12 mouse cellular contexts compared by ENCODE assay signal in genomic region chr4:35373213-35373860, GRCm38 (mm10).
DNase-seq lines count a peak whose midpoint lies in the region; ATAC-seq and TF ChIP-seq lines count a peak whose summit lies in the region.
"Had no signal": no experiment of that assay in that cellular context is flagged by ENCODE, and none has a peak within 500 bp of the region (broad histone marks: within the 10 kb centered on the region; RNA-seq: fewer than 3 reads in every experiment).

No protein-coding gene starts in this region.

- peaks cover 11% of the 10 kb centered on the region for H3K9me3 ChIP-seq in forebrain, embryonic 10.5 days
- H3K9me3 ChIP-seq in forebrain, embryonic 11.5 days (ENCODE audit: control insufficient read depth, low read length) = no peaks in the 10 kb centered on the region
- H3K9me3 ChIP-seq in hindbrain, embryonic 12.5 days (replicated peaks) = no peaks in the 10 kb centered on the region
- no peaks in the 10 kb centered on the region for H3K9me3 ChIP-seq in midbrain, embryonic 11.5 days (ENCODE audit: control insufficient read depth, low read length)

- WGBS in forebrain, embryonic 10.5 days = 57% methylated on average over 9 of the region's 9 CpGs
- WGBS in forebrain, embryonic 11.5 days = 40% methylated on average over 9 of the region's 9 CpGs
- 55% methylated on average over 9 of the region's 9 CpGs for WGBS in hindbrain, embryonic 12.5 days
- 41% methylated on average over 9 of the region's 9 CpGs for WGBS in midbrain, embryonic 11.5 days

- DNase-seq in forebrain, embryonic 10.5 days (ENCODE audit: extremely low spot score, low spot score) = no peak
- no peak for DNase-seq in forebrain, embryonic 11.5 days (ENCODE audit: low spot score)
- peak; percentile 55 for DNase-seq in brain, embryonic 14.5 days (ENCODE audit: low read depth)
- no peak for DNase-seq in midbrain, embryonic 11.5 days (ENCODE audit: low spot score, missing footprints)
- no peak for DNase-seq in urinary bladder, adult 18-20 months (ENCODE audit: low spot score in 2 of 2)
- no peak for DNase-seq in adrenal gland, adult (ENCODE audit: inconsistent age in 2 of 2, low spot score in 1 of 2)
- DNase-seq in cerebellum, postnatal 14 days = no peak
- DNase-seq: gastrocnemius, postnatal 25 days had no signal

- no peak for TF ChIP-seq POLR2A in brain, embryonic 14.5 days (IDR thresholded peaks at IDR 0.05; ENCODE audit: borderline replicate concordance, extremely low read depth, insufficient read depth, insufficient read length, poor library complexity, severe bottlenecking)

- no peaks in the 10 kb centered on the region for H3K27me3 ChIP-seq in forebrain, embryonic 10.5 days (ENCODE audit: poor library complexity, severe bottlenecking)
- H3K27me3 ChIP-seq in forebrain, embryonic 11.5 days (ENCODE audit: control insufficient read depth, insufficient read depth, low read length) = no peaks in the 10 kb centered on the region
- no peaks in the 10 kb centered on the region for H3K27me3 ChIP-seq in hindbrain, embryonic 12.5 days
- H3K27me3 ChIP-seq in midbrain, embryonic 11.5 days (ENCODE audit: control insufficient read depth, insufficient read depth, low read length) = no peaks in the 10 kb centered on the region
- H3K27me3 ChIP-seq: kidney, embryonic 15.5 days had no signal

- H3K27ac ChIP-seq in forebrain, embryonic 10.5 days = 0 out of 2 replicates have a peak overlapping the region, but pooled peaks have one; percentile 40
- H3K27ac ChIP-seq in forebrain, embryonic 11.5 days (ENCODE audit: low read depth, low read length) = no peak overlapping the region
- H3K27ac ChIP-seq in hindbrain, embryonic 12.5 days = no peak overlapping the region
- no peak overlapping the region for H3K27ac ChIP-seq in midbrain, embryonic 11.5 days (ENCODE audit: low read depth, low read length)
- H3K27ac ChIP-seq: kidney, embryonic 15.5 days had no signal

- no peak for TF ChIP-seq CTCF in brain, embryonic 14.5 days (IDR thresholded peaks at IDR 0.05; ENCODE audit: borderline replicate concordance, extremely low read depth, insufficient read depth, insufficient read length)

- peaks cover 34% of the 10 kb centered on the region for H3K4me1 ChIP-seq in forebrain, embryonic 10.5 days
- no peaks in the 10 kb centered on the region for H3K4me1 ChIP-seq in forebrain, embryonic 11.5 days (replicated peaks; ENCODE audit: control insufficient read depth, insufficient read depth, low read length)
- 0 out of 2 replicates have a peak, but pooled peaks cover 5% of the 10 kb centered on the region for H3K4me1 ChIP-seq in hindbrain, embryonic 12.5 days
- H3K4me1 ChIP-seq in midbrain, embryonic 11.5 days (ENCODE audit: control insufficient read depth, insufficient read depth, low read length) = peaks cover 4% of the 10 kb centered on the region
- H3K4me1 ChIP-seq: kidney, embryonic 15.5 days had no signal

- H3K9ac ChIP-seq in forebrain, embryonic 11.5 days (ENCODE audit: low read length) = no peak overlapping the region
- no peak overlapping the region for H3K9ac ChIP-seq in hindbrain, embryonic 12.5 days
- H3K9ac ChIP-seq in midbrain, embryonic 11.5 days (ENCODE audit: low read length) = no peak overlapping the region
- H3K9ac ChIP-seq: kidney, embryonic 15.5 days had no signal

- ATAC-seq in forebrain, embryonic 11.5 days (replicated peaks; ENCODE audit: low FRiP score) = no peak; the same call in 1 of the 2 replicates
- peak; percentile 18; the same call in 1 of the 2 replicates for ATAC-seq in hindbrain, embryonic 12.5 days (ENCODE audit: low FRiP score)
- peak; percentile 26; the same call in 1 of the 2 replicates for ATAC-seq in midbrain, embryonic 11.5 days (ENCODE audit: low FRiP score)
- ATAC-seq: inflammation-experienced regulatory T-cells, adult 6 months; Patski had no signal

- no peaks in the 10 kb centered on the region for H3K36me3 ChIP-seq in forebrain, embryonic 10.5 days (replicated peaks)
- no peaks in the 10 kb centered on the region for H3K36me3 ChIP-seq in forebrain, embryonic 11.5 days (ENCODE audit: control insufficient read depth, insufficient read depth, low read length)
- no peaks in the 10 kb centered on the region for H3K36me3 ChIP-seq in hindbrain, embryonic 12.5 days
- H3K36me3 ChIP-seq in midbrain, embryonic 11.5 days (ENCODE audit: control insufficient read depth, insufficient read depth, low read length) = no peaks in the 10 kb centered on the region
- H3K36me3 ChIP-seq: kidney, embryonic 15.5 days had no signal

- H3K4me3 ChIP-seq in forebrain, embryonic 10.5 days = no peak overlapping the region
- no peak overlapping the region for H3K4me3 ChIP-seq in forebrain, embryonic 11.5 days (ENCODE audit: low read depth, low read length)
- H3K4me3 ChIP-seq in hindbrain, embryonic 12.5 days = no peak overlapping the region
- H3K4me3 ChIP-seq in midbrain, embryonic 11.5 days (ENCODE audit: low read depth, low read length) = no peak overlapping the region
- H3K4me3 ChIP-seq: kidney, embryonic 15.5 days had no signal

- no peak overlapping the region for H3K4me2 ChIP-seq in forebrain, embryonic 11.5 days (ENCODE audit: low read depth, low read length, severe bottlenecking)
- peak overlapping the region; percentile 23; the same call in 1 of the 2 replicates for H3K4me2 ChIP-seq in hindbrain, embryonic 12.5 days (replicated peaks)
- H3K4me2 ChIP-seq in midbrain, embryonic 11.5 days = peak overlapping the region; percentile 13; the same call in 1 of the 2 replicates
- H3K4me2 ChIP-seq: kidney, embryonic 15.5 days had no signal
